Mouse (Mus musculus) retina, adult 2 months (tissue): ENCODE measurements around the gene Dnajc22.
A peak's percentile ranks its signal among the peaks of the same experiment; 100 is the strongest.

Experiments
- DNase-seq: peaks from one replicate; pipeline ENCODE4 v3.0.0-alpha.2; 2012; ENCODE audit warnings: low read depth, low spot score

Dnajc22 gene

GRCm38 (mm10) chr15:99115065-99115423 is 22.1 kb downstream of the Dnajc22 start:
- no peak for DNase-seq

GRCm38 (mm10) chr15:99116539-99116938 is 23.6 kb downstream of the Dnajc22 start:
- DNase-seq: no peak

- DNase-seq: no peak
These were observed 27.8 kb downstream of the Dnajc22 start for GRCm38 (mm10) chr15:99120814-99121213.

GRCm38 (mm10) chr15:99122642-99123041 is 29.7 kb downstream of the Dnajc22 start:
- DNase-seq: no peak

- no peak for DNase-seq
These were observed 32.7 kb downstream of the Dnajc22 start, which contains the start of gene Spats2 for GRCm38 (mm10) chr15:99125711-99126080. Gene Spats2, plus strand, starts transcription at chr15:99125916.

GRCm38 (mm10) chr15:99126081-99126815 is 33.3 kb downstream of the Dnajc22 start:
- DNase-seq: peak; percentile 48

GRCm38 (mm10) chr15:99126816-99127365 is 33.9 kb downstream of the Dnajc22 start:
- DNase-seq: no peak

- no peak for DNase-seq
These were observed 35.0 kb downstream of the Dnajc22 start for GRCm38 (mm10) chr15:99127851-99128522.

- DNase-seq: peak; percentile 55
These were observed 36.5 kb downstream of the Dnajc22 start for GRCm38 (mm10) chr15:99129441-99129840.

GRCm38 (mm10) chr15:99129956-99130910 is 37.3 kb downstream of the Dnajc22 start:
- DNase-seq: no peak

- no peak for DNase-seq
These were observed 45.4 kb downstream of the Dnajc22 start for GRCm38 (mm10) chr15:99138389-99138788.

GRCm38 (mm10) chr15:99139669-99140068 is 46.7 kb downstream of the Dnajc22 start:
- DNase-seq: no peak

GRCm38 (mm10) chr15:99150516-99150915 is 57.5 kb downstream of the Dnajc22 start:
- DNase-seq: no peak

GRCm38 (mm10) chr15:99151324-99151723 is 58.4 kb downstream of the Dnajc22 start:
- DNase-seq: no peak

- no peak for DNase-seq
These were observed 60.5 kb downstream of the Dnajc22 start for GRCm38 (mm10) chr15:99153466-99153865.
